Mouse (Mus musculus) midbrain, embryonic 13.5 days (tissue): ENCODE measurements around the gene Rab14. TPM values are rescaled to one million over a fixed set of nuclear protein-coding genes. Genes with fewer than 3 reads are reported as not detected.

ENCODE experiments used
- ATAC-seq: fragments of 200-750 bp; cut with Nextera tagmentation; 2 replicates; pipeline ENCODE4 v1.8.0; 2017; ENCODE audit warnings: mild to moderate bottlenecking, moderate TSS enrichment, moderate library complexity
- H3K27ac ChIP-seq: fragments of 300-500 bp; sonication (generic); 2 replicates; pipeline ENCODE4 v1.5.1; 2015; ENCODE audit warnings: inconsistent platforms, mild to moderate bottlenecking, moderate library complexity
- H3K27me3 ChIP-seq: fragments of 300-500 bp; sonication (generic); 2 replicates; pipeline ENCODE4 v1.6.1; 2015; ENCODE audit warnings: mild to moderate bottlenecking, inconsistent platforms
- H3K36me3 ChIP-seq: fragments of 300-500 bp; sonication (generic); 2 replicates; pipeline ENCODE4 v1.6.1; 2015; ENCODE audit warnings: mild to moderate bottlenecking, inconsistent platforms
- H3K4me1 ChIP-seq: fragments of 300-500 bp; sonication (generic); replicated peaks from 2 replicates; pipeline ENCODE4 v1.6.1; 2015; ENCODE audit warnings: inconsistent platforms
- H3K4me2 ChIP-seq: fragments of 300-500 bp; sonication (generic); replicated peaks from 2 replicates; pipeline ENCODE4 v1.6.1; 2015; ENCODE audit warnings: moderate library complexity, mild to moderate bottlenecking, inconsistent platforms
- H3K4me3 ChIP-seq: fragments of 300-500 bp; sonication (generic); replicated peaks from 2 replicates; pipeline ENCODE4 v1.5.1; 2015; ENCODE audit warnings: mild to moderate bottlenecking, inconsistent platforms
- H3K9ac ChIP-seq: fragments of 300-500 bp; sonication (generic); replicated peaks from 2 replicates; pipeline ENCODE4 v1.6.1; 2015; ENCODE audit warnings: mild to moderate bottlenecking, inconsistent platforms
- H3K9me3 ChIP-seq: fragments of 300-500 bp; sonication (generic); 2 replicates; pipeline ENCODE4 v1.6.1; 2016; ENCODE audit warnings: mild to moderate bottlenecking, inconsistent platforms
- WGBS: fragments of 180-500 bp; shearing (Covaris S2); methylation state at CpG from one replicate; pipeline ENCODE4 v1.1.7; 2015; 5-methylcytosine and 5-hydroxymethylcytosine counted together
- polyA plus RNA-seq: library from polyadenylated mRNA; unstranded; fragments of >200 nt; fragmentation: Nextera tagmentation; extraction: Ambion mirVana; gene quantifications from 2 replicates; pipeline ENCODE4 v1.2.1, GENCODE M21; 2015

Gene Rab14
- polyA plus RNA-seq, 1 experiment from 2014 or later: 419 TPM

GRCm38 (mm10) chr2:35216701-35217100, 15.8 kb upstream of the Rab14 start:
- Histone ChIP-seq H3K9me3 (no peaks in the 10 kb centered on the region), H3K9ac (no peak overlapping the region), H3K36me3 (no peaks in the 10 kb centered on the region), H3K27me3 (no peaks in the 10 kb centered on the region), H3K27ac (no peak overlapping the region), H3K4me2 (no peak overlapping the region), H3K4me1 (peaks cover 11% of the 10 kb centered on the region; the same call in 1 of the 2 replicates), H3K4me3 (no peak overlapping the region)
- no peak for ATAC-seq
- 93% methylated on average over 2 of the region's 2 CpGs for WGBS

DNA sequence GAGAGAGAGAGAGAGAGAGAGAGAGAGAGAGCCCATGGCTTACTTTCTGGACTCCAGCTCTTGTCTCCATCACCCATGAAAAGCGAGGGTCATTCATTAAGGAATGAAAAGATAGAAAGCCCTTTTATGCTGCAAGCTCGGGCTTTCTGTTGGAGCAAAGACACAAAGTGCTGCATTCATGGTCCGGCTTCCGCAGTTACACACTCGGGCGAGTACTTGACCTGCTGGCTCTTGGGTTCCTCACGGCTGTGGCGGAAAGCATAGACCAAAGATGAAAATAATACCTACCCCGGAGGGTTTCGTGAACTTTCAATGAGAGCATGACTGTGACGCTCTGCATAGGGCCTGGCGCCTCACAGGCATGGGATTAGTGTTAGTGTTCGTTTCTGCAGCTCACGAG, 14.4 kb upstream of the Rab14 start:
- peak overlapping the region; percentile 40 for H3K4me2 ChIP-seq
- H3K9me3 ChIP-seq: no peaks in the 10 kb centered on the region
- H3K4me1 ChIP-seq: peaks cover 11% of the 10 kb centered on the region; the same call in 1 of the 2 replicates
- peak overlapping the region; percentile 9; the same call in 1 of the 2 replicates for H3K27ac ChIP-seq
- no peaks in the 10 kb centered on the region for H3K36me3 ChIP-seq
- WGBS: 15% methylated on average over 14 of the region's 14 CpGs
- H3K9ac ChIP-seq: no peak overlapping the region
- H3K27me3 ChIP-seq: no peaks in the 10 kb centered on the region
- ATAC-seq: no peak
- no peak overlapping the region for H3K4me3 ChIP-seq

DNA sequence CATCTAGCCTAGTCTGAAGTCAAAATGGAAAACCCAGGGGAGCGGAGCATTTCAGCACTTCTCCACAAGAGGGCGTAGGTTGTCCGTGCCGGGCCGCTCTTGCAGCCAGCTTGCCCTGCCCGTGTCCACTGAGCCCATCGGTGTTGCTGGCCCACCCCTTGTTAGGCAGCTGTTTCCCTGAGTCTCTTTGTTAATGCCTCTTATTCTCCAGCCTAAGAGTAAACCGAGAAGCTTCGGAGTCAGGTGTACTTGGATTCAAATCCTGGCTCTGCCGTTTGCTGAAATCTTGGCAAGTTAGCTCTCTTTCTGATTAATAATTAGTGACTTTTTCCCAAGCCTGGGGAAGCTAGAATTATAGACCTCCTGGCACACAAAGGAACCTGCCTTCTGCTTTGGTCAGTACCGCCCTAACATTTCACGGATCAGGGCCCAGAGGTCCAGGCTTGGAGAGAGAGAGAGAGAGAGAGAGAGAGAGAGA, 14.0 kb upstream of the Rab14 start:
- 2% methylated on average over 12 of the region's 12 CpGs for WGBS
- H3K27ac ChIP-seq: peak overlapping the region; percentile 9; the same call in 1 of the 2 replicates
- no peak overlapping the region for H3K9ac ChIP-seq
- peak; percentile 91 for ATAC-seq
- no peaks in the 10 kb centered on the region for H3K9me3 ChIP-seq
- H3K27me3 ChIP-seq: no peaks in the 10 kb centered on the region
- no peaks in the 10 kb centered on the region for H3K36me3 ChIP-seq
- peak overlapping the region; percentile 40 for H3K4me2 ChIP-seq
- no peak overlapping the region for H3K4me3 ChIP-seq
- peaks cover 11% of the 10 kb centered on the region; the same call in 1 of the 2 replicates for H3K4me1 ChIP-seq

DNA sequence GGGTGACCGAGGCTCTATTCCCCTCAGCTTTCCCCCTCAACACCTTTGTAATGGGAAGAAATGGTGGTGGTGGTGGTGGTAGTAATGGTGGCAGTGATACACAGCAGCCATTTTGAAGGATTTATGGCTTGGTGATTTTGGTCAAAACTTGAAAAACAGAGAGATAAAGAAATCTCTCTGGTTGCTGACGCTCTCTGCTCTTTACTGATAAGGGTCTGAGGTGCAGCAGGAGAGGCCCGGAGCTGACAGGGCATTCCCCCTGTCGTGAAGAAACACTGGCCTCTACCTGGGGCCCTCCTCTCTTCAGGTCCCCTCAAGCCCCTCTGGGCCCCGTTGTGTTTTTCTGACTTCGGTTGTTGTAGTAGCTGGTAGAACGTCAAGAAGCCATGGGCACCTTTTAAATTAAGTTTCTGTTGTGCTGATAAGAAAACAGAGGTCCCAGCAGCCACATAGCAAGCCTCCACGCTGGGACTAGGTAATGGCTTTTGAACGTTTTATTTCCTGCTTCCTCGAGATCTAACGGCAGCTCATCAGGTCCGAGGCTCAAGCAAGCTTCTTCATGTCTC, 12.5 kb upstream of the Rab14 start:
- no peaks in the 10 kb centered on the region for H3K27me3 ChIP-seq
- peaks cover 11% of the 10 kb centered on the region; the same call in 1 of the 2 replicates for H3K4me1 ChIP-seq
- H3K9me3 ChIP-seq: no peaks in the 10 kb centered on the region
- ATAC-seq: no peak
- H3K4me2 ChIP-seq: no peak overlapping the region
- H3K4me3 ChIP-seq: no peak overlapping the region
- H3K27ac ChIP-seq: no peak overlapping the region
- no peaks in the 10 kb centered on the region for H3K36me3 ChIP-seq
- 90% methylated on average over 12 of the region's 12 CpGs for WGBS
- H3K9ac ChIP-seq: no peak overlapping the region

- Histone ChIP-seq H3K27ac (no peak overlapping the region), H3K9ac (no peak overlapping the region), H3K36me3 (no peaks in the 10 kb centered on the region), H3K4me2 (no peak overlapping the region), H3K9me3 (no peaks in the 10 kb centered on the region), H3K4me1 (peaks cover 11% of the 10 kb centered on the region; the same call in 1 of the 2 replicates), H3K27me3 (no peaks in the 10 kb centered on the region), H3K4me3 (no peak overlapping the region)
- WGBS: 83% methylated on average over 3 of the region's 3 CpGs
- no peak for ATAC-seq
Observed at GRCm38 (mm10) chr2:35211681-35212080, 10.8 kb upstream of the Rab14 start.

DNA sequence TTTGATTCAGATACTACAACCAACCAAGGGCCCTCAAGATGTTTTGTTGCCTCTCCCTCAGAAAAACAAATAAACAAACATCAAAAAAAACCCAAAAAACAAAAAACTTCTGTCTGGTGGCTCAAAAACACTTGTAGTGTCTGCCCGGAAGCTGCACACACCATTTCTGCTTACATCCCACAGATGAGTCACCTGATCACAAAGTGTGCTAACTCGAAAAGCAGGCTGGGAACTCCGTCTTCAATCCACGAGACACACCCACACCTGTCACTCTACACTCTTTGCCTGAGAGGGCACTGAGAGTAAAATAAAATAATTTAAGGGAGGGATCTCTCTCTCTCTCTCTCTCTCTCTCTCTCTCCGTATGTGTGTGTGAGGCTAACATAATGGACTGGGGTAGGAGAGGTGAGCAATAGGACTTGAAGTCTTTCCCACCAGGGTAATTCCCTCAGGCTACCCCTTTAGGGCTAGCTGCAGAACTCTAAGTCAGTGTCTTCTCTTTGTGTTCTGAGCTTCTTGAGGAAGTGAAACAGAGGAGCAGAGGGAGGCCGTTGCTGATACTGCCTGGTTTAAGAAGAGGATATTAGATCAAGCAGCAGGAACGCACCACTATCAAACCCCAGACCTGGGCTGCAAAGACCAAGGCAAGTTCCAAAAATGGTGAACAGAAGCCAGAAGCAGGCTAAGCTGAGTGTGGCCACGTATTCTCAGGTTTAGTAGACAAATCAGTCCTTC, 8.2 kb upstream of the Rab14 start:
- H3K9me3 ChIP-seq: no peaks in the 10 kb centered on the region
- ATAC-seq: no peak
- no peaks in the 10 kb centered on the region for H3K27me3 ChIP-seq
- no peak overlapping the region for H3K4me3 ChIP-seq
- no peak overlapping the region for H3K27ac ChIP-seq
- WGBS: 76% methylated on average over 8 of the region's 8 CpGs
- no peaks in the 10 kb centered on the region for H3K4me1 ChIP-seq
- no peak overlapping the region for H3K9ac ChIP-seq
- H3K4me2 ChIP-seq: no peak overlapping the region
- H3K36me3 ChIP-seq: no peaks in the 10 kb centered on the region

- Histone ChIP-seq H3K9ac (no peak overlapping the region), H3K27ac (no peak overlapping the region), H3K27me3 (0 out of 2 replicates have a peak, but pooled peaks cover 4% of the 10 kb centered on the region), H3K4me2 (no peak overlapping the region), H3K9me3 (no peaks in the 10 kb centered on the region), H3K4me3 (no peak overlapping the region), H3K4me1 (no peaks in the 10 kb centered on the region), H3K36me3 (no peaks in the 10 kb centered on the region)
- no peak for ATAC-seq
- 85% methylated on average over 3 of the region's 3 CpGs for WGBS
Observed at GRCm38 (mm10) chr2:35208054-35208453, 7.1 kb upstream of the Rab14 start.

DNA sequence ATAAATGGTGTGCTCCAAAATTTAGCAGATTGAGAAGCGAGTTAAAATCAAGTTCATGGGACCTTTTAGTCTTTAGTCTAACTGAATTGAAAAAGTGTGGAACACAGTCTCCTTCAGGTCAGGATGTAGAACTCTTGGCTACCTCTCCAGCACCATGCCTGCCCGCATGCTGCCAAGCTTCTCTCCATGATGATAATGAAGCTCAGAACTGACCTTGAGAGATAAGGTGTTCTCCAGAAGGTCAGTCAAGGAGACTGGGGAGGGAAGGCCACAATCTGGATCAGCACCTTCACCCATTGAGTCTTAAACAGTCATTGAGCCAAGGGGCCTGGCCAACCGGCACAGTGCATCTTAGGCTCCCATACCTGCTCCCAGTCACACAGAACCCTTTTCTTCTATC, 5.8 kb upstream of the Rab14 start:
- no peaks in the 10 kb centered on the region for H3K4me1 ChIP-seq
- no peak overlapping the region for H3K4me2 ChIP-seq
- 91% methylated on average over 3 of the region's 3 CpGs for WGBS
- no peak for ATAC-seq
- 0 out of 2 replicates have a peak, but pooled peaks cover 4% of the 10 kb centered on the region for H3K27me3 ChIP-seq
- H3K9me3 ChIP-seq: no peaks in the 10 kb centered on the region
- H3K27ac ChIP-seq: no peak overlapping the region
- H3K36me3 ChIP-seq: no peaks in the 10 kb centered on the region
- no peak overlapping the region for H3K9ac ChIP-seq
- no peak overlapping the region for H3K4me3 ChIP-seq

DNA sequence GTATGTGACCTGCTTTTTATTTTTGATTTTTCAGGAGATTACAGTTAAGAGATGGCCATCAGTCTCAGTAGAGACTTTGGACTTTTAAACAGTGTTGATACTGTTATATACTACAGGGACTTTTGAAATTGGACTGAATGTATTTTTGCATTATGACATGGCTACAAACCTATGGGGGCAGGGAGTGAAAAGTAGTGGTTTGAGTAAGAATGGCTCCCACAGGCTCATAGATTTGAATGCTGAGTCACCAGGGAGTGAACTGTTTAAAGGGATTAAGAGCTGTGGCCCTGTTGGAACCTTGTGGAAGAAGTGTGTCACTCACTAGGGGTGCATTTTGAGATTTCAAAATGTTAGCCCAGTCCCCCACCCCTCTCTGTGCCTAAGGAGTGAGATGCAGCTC, 2.8 kb upstream of the Rab14 start:
- ATAC-seq: no peak
- no peak overlapping the region for H3K27ac ChIP-seq
- no peak overlapping the region for H3K4me2 ChIP-seq

GRCm38 (mm10) chr2:35199971-35200897, 686 bp downstream of the Rab14 start:
- Histone ChIP-seq H3K9ac (peak overlapping the region; percentile 100), H3K9me3 (no peaks in the 10 kb centered on the region), H3K36me3 (no peaks in the 10 kb centered on the region), H3K4me3 (peak overlapping the region; percentile 100), H3K27me3 (0 out of 2 replicates have a peak, but pooled peaks cover 4% of the 10 kb centered on the region), H3K27ac (peak overlapping the region; percentile 95), H3K4me2 (peak overlapping the region; percentile 90), H3K4me1 (peaks cover 31% of the 10 kb centered on the region)
- ATAC-seq: peak; percentile 86
- WGBS: 1% methylated on average over 83 of the region's 90 CpGs

More for the DNA sequence above, 2.8 kb upstream of the Rab14 start:
- Histone ChIP-seq H3K4me1 (peaks cover 9% of the 10 kb centered on the region), H3K9me3 (no peaks in the 10 kb centered on the region), H3K4me3 (no peak overlapping the region), H3K27me3 (0 out of 2 replicates have a peak, but pooled peaks cover 4% of the 10 kb centered on the region), H3K9ac (no peak overlapping the region), H3K36me3 (no peaks in the 10 kb centered on the region)

GRCm38 (mm10) chr2:35199541-35199940, 1.4 kb downstream of the Rab14 start:
- Histone ChIP-seq H3K9me3 (no peaks in the 10 kb centered on the region), H3K9ac (peak overlapping the region; percentile 100), H3K4me3 (peak overlapping the region; percentile 100), H3K27ac (peak overlapping the region; percentile 95), H3K36me3 (no peaks in the 10 kb centered on the region), H3K4me2 (peak overlapping the region; percentile 90), H3K4me1 (peaks cover 31% of the 10 kb centered on the region), H3K27me3 (0 out of 2 replicates have a peak, but pooled peaks cover 4% of the 10 kb centered on the region)
- no peak for ATAC-seq
- WGBS: 20% methylated on average over 5 of the region's 5 CpGs
